In the genomic region with DNA sequence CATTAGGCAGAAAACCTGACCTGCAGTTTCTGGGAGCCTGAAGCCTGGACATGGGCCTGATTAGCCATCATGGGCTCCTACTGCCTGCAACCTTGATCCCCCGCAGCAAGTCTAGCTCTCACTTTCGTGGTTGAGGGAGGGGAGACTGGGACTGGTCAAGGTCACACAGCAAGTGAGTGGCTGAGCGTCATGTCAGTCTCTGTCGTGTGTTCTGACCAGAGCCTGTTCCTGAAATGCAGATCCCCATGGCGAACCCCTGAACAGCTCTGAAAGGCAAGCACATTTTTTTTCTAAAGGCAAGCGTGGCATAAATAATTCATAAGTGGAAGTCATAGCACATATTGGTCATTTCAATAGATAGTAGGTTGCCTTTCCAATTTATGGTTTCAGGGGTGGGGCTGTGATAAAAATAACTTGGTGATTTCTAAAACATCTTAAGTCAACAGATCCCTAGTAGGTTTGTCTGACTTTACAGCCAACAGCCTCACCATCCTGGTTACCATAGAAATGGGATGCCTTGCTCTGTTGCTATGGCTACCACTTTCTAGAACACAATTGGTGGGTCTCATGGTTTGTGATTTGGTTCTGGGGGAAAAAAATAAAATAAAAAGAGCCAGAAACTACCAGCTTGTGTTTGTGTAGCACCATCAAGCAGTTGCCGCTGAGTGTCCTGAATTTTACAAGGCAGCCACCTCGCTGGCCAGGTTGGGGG, we compare ENCODE assay signal across 12 mouse cellular contexts. TPM values are rescaled to one million over a fixed set of nuclear protein-coding genes. Genes with fewer than 3 reads are reported as not detected.
A peak's percentile ranks its signal among the peaks of the same experiment; 100 is the strongest.
DNase-seq lines count a peak whose midpoint lies in the region; ATAC-seq lines count a peak whose summit lies in the region.
"Had no signal": no experiment of that assay in that cellular context is flagged by ENCODE, and none has a peak within 500 bp of the region (broad histone marks: within the 10 kb centered on the region; RNA-seq: fewer than 3 reads in every experiment).

No protein-coding gene starts in this region.

- DNase-seq in neural tube, embryonic 11.5 days (ENCODE audit: low spot score), result peak; percentile 29
- DNase-seq in neural tube, embryonic 10.5 days (ENCODE audit: extremely low spot score, low spot score), result no peak
- DNase-seq in forebrain, embryonic 11.5 days (ENCODE audit: low spot score), result no peak
- peak; percentile 47 to 51 for DNase-seq in layer of hippocampus, adult 8-10 months (ENCODE audit: low spot score in 2 of 2)
- no peak for DNase-seq in B cell, adult 2 months
- DNase-seq in adrenal gland, postnatal 25 days, result no peak
- no peak for DNase-seq in cerebellum, adult 9-10 months

- WGBS in neural tube, embryonic 11.5 days, result 59% methylated on average over 8 of the region's 8 CpGs
- WGBS in forebrain, embryonic 11.5 days, result 65% methylated on average over 8 of the region's 8 CpGs
- WGBS in neural tube, embryonic 15.5 days, result 32% methylated on average over 8 of the region's 8 CpGs

- peak; percentile 72 for ATAC-seq in neural tube, embryonic 11.5 days (ENCODE audit: insufficient read depth, low FRiP score, low TSS enrichment)
- peak; percentile 54; the same call in 1 of the 2 replicates for ATAC-seq in forebrain, embryonic 11.5 days (replicated peaks; ENCODE audit: low FRiP score)
- ATAC-seq in neural tube, embryonic 15.5 days (ENCODE audit: low FRiP score), result peak; percentile 66

- no peak overlapping the region for H3K4me2 ChIP-seq in neural tube, embryonic 11.5 days (ENCODE audit: low read depth)
- H3K4me2 ChIP-seq in forebrain, embryonic 11.5 days (ENCODE audit: low read depth, low read length, severe bottlenecking), result peak overlapping the region; percentile 8; the same call in 1 of the 2 replicates
- H3K4me2 ChIP-seq in neural tube, embryonic 15.5 days, result peak overlapping the region; percentile 36
- H3K4me2 ChIP-seq: embryonic facial prominence, embryonic 13.5 days; liver, embryonic 13.5 days had no signal

- H3K36me3 ChIP-seq in neural tube, embryonic 11.5 days (ENCODE audit: control insufficient read depth, insufficient read depth, low read length), result no peaks in the 10 kb centered on the region
- H3K36me3 ChIP-seq in forebrain, embryonic 11.5 days (ENCODE audit: control insufficient read depth, insufficient read depth, low read length), result no peaks in the 10 kb centered on the region
- no peaks in the 10 kb centered on the region for H3K36me3 ChIP-seq in neural tube, embryonic 15.5 days
- H3K36me3 ChIP-seq: embryonic facial prominence, embryonic 13.5 days; liver, embryonic 13.5 days had no signal

- H3K27ac ChIP-seq in neural tube, embryonic 11.5 days (ENCODE audit: low read depth, low read length), result no peak overlapping the region
- H3K27ac ChIP-seq in forebrain, embryonic 11.5 days (ENCODE audit: low read depth, low read length), result 0 out of 2 replicates have a peak overlapping the region, but pooled peaks have one; percentile 6
- H3K27ac ChIP-seq in neural tube, embryonic 15.5 days (replicated peaks), result peak overlapping the region; percentile 67
- H3K27ac ChIP-seq: embryonic facial prominence, embryonic 13.5 days; liver, embryonic 13.5 days had no signal

- peaks cover 12% of the 10 kb centered on the region for H3K4me1 ChIP-seq in neural tube, embryonic 11.5 days (ENCODE audit: control insufficient read depth, insufficient read depth, low read length)
- 0 out of 2 replicates have a peak, but pooled peaks cover 7% of the 10 kb centered on the region for H3K4me1 ChIP-seq in forebrain, embryonic 11.5 days (replicated peaks; ENCODE audit: control insufficient read depth, insufficient read depth, low read length)
- peaks cover 37% of the 10 kb centered on the region for H3K4me1 ChIP-seq in neural tube, embryonic 15.5 days
- H3K4me1 ChIP-seq: embryonic facial prominence, embryonic 13.5 days; liver, embryonic 13.5 days had no signal

- H3K27me3 ChIP-seq in neural tube, embryonic 11.5 days (ENCODE audit: control insufficient read depth, insufficient read depth, low read length), result no peaks in the 10 kb centered on the region
- H3K27me3 ChIP-seq in forebrain, embryonic 11.5 days (ENCODE audit: control insufficient read depth, insufficient read depth, low read length), result no peaks in the 10 kb centered on the region
- no peaks in the 10 kb centered on the region for H3K27me3 ChIP-seq in neural tube, embryonic 15.5 days (replicated peaks)
- H3K27me3 ChIP-seq: liver, embryonic 13.5 days had no signal

- H3K9me3 ChIP-seq in neural tube, embryonic 11.5 days (ENCODE audit: control insufficient read depth, low read length), result no peaks in the 10 kb centered on the region
- no peaks in the 10 kb centered on the region for H3K9me3 ChIP-seq in forebrain, embryonic 11.5 days (ENCODE audit: control insufficient read depth, low read length)
- no peaks in the 10 kb centered on the region for H3K9me3 ChIP-seq in neural tube, embryonic 15.5 days (replicated peaks)
- H3K9me3 ChIP-seq: embryonic facial prominence, embryonic 13.5 days; liver, embryonic 13.5 days; megakaryocyte, embryonic 14.5 days had no signal

- H3K4me3 ChIP-seq in neural tube, embryonic 11.5 days (ENCODE audit: low read depth, low read length), result no peak overlapping the region
- H3K4me3 ChIP-seq in forebrain, embryonic 11.5 days (ENCODE audit: low read depth, low read length), result no peak overlapping the region
- no peak overlapping the region for H3K4me3 ChIP-seq in neural tube, embryonic 15.5 days (replicated peaks)
- H3K4me3 ChIP-seq: embryonic facial prominence, embryonic 13.5 days; liver, embryonic 13.5 days; megakaryocyte, embryonic 14.5 days had no signal

- no peak overlapping the region for H3K9ac ChIP-seq in neural tube, embryonic 11.5 days (ENCODE audit: low read length)
- no peak overlapping the region for H3K9ac ChIP-seq in forebrain, embryonic 11.5 days (ENCODE audit: low read length)
- no peak overlapping the region for H3K9ac ChIP-seq in neural tube, embryonic 15.5 days (replicated peaks)
- H3K9ac ChIP-seq: embryonic facial prominence, embryonic 13.5 days; liver, embryonic 13.5 days had no signal

RNA-seq across cellular contexts. Expression of a gene that starts 25.9 kb away (rescaled TPM):
- 1.6 and 3.7 TPM in 2 replicates for polyA plus RNA-seq in neural tube, embryonic 11.5 days (2014; fragmentation: Nextera tagmentation; extraction: Ambion mirVana)
- 0.92 and 1.0 TPM in 2 replicates for polyA plus RNA-seq in forebrain, embryonic 11.5 days (2014; fragmentation: Nextera tagmentation; extraction: Ambion mirVana)
- 100 to 1,000 TPM; 103 to 134 (median 116) TPM for total RNA-seq in layer of hippocampus, adult 8-10 months (2022)
- 16.8 and 19.4 TPM in 2 replicates for polyA plus RNA-seq in neural tube, embryonic 15.5 days (2015; fragmentation: Nextera tagmentation; extraction: Ambion mirVana)
- total RNA-seq in adrenal gland, postnatal 25 days (2021), result 0.33 TPM in 2 replicates

RNA-seq across cellular contexts. Expression of a gene that starts 45.9 kb away (rescaled TPM):
- polyA plus RNA-seq in neural tube, embryonic 11.5 days (2014; fragmentation: Nextera tagmentation; extraction: Ambion mirVana), result 10.0 and 15.0 TPM in 2 replicates
- not detected in 2 replicates for polyA plus RNA-seq in forebrain, embryonic 11.5 days (2014; fragmentation: Nextera tagmentation; extraction: Ambion mirVana)
- total RNA-seq in layer of hippocampus, adult 8-10 months (2022), result under 1 TPM in 1 of 4 experiments, not detected in 3; 0.24 TPM
- 2.2 and 2.3 TPM in 2 replicates for polyA plus RNA-seq in neural tube, embryonic 15.5 days (2015; fragmentation: Nextera tagmentation; extraction: Ambion mirVana)
- total RNA-seq in adrenal gland, postnatal 25 days (2021), result not detected in 2 replicates
- total RNA-seq: heart, postnatal 36 days had no signal

Comparison
In these comparisons a context has a peak if more than half of its experiments do, and no peak if none do; other contexts are left out.
1. DNase-seq: peak in neural tube, embryonic 11.5 days (single experiment) and layer of hippocampus, adult 8-10 months (2 of 2); none in neural tube, embryonic 10.5 days (single experiment), forebrain, embryonic 11.5 days (single experiment), B cell, adult 2 months (0 of 2), adrenal gland, postnatal 25 days (single experiment) and cerebellum, adult 9-10 months (single experiment).
2. Peak in every context shown above with its lines, with median percentiles within 50 percentile points of each other: ATAC-seq.